Mouse (Mus musculus) limb, embryonic 15.5 days (tissue): ENCODE results near the gene Plxnb2. TPM values are rescaled to one million over a fixed set of nuclear protein-coding genes. Genes with fewer than 3 reads are reported as not detected.

ENCODE experiments used
- ATAC-seq: fragments of 200-750 bp; cut with Nextera tagmentation; 2 replicates; pipeline ENCODE4 v1.8.0; 2017; ENCODE audit warnings: low read depth, moderate TSS enrichment; ENCODE audit not compliant: insufficient number of reproducible peaks, low FRiP score, low TSS enrichment
- H3K27ac ChIP-seq: fragments of 300-500 bp; sonication (generic); 2 replicates; pipeline ENCODE4 v1.5.1; 2015; ENCODE audit warnings: moderate library complexity, mild to moderate bottlenecking, inconsistent platforms
- H3K27me3 ChIP-seq: fragments of 300-500 bp; sonication (generic); 2 replicates; pipeline ENCODE4 v1.6.1; 2015; ENCODE audit warnings: inconsistent platforms
- H3K36me3 ChIP-seq: fragments of 300-500 bp; sonication (generic); 2 replicates; pipeline ENCODE4 v1.6.1; 2015; ENCODE audit warnings: inconsistent platforms
- H3K4me1 ChIP-seq: fragments of 300-500 bp; sonication (generic); 2 replicates; pipeline ENCODE4 v1.6.1; 2015; ENCODE audit warnings: inconsistent platforms
- H3K4me2 ChIP-seq: fragments of 300-500 bp; sonication (generic); 2 replicates; pipeline ENCODE4 v1.6.1; 2015; ENCODE audit warnings: mild to moderate bottlenecking, inconsistent platforms
- H3K4me3 ChIP-seq: fragments of 300-500 bp; sonication (generic); 2 replicates; pipeline ENCODE4 v1.5.1; 2015; ENCODE audit warnings: mild to moderate bottlenecking, inconsistent platforms
- H3K9ac ChIP-seq: fragments of 300-500 bp; sonication (generic); 2 replicates; pipeline ENCODE4 v1.6.1; 2015; ENCODE audit warnings: inconsistent platforms
- H3K9me3 ChIP-seq: fragments of 300-500 bp; sonication (generic); 2 replicates; pipeline ENCODE4 v1.6.1; 2016; ENCODE audit warnings: inconsistent platforms
- WGBS: fragments of 180-500 bp; shearing (Covaris S2); methylation state at CpG from one replicate; pipeline ENCODE4 v1.1.7; 2015; 5-methylcytosine and 5-hydroxymethylcytosine counted together
- polyA plus RNA-seq: library from polyadenylated mRNA; unstranded; fragments of >200 nt; fragmentation: Nextera tagmentation; extraction: Ambion mirVana; gene quantifications from 2 replicates; pipeline ENCODE4 v1.2.1, GENCODE M21; 2015

Plxnb2 gene
- polyA plus RNA-seq, 1 experiment from 2014 or later: 149 TPM

GRCm38 (mm10) chr15:89178260-89178860, 2.2 kb downstream of the Plxnb2 start:
- ATAC-seq: no peak
- 60% methylated on average over 7 of the region's 7 CpGs for WGBS
- H3K9ac ChIP-seq: no peak overlapping the region; the same call in 1 of the 2 replicates
- peaks cover 82% of the 10 kb centered on the region for H3K4me1 ChIP-seq
- peak overlapping the region; percentile 71 for H3K4me2 ChIP-seq
- H3K27ac ChIP-seq: peak overlapping the region; percentile 94
- no peaks in the 10 kb centered on the region for H3K36me3 ChIP-seq
- no peaks in the 10 kb centered on the region for H3K9me3 ChIP-seq
- peak overlapping the region; percentile 83 for H3K4me3 ChIP-seq
- H3K27me3 ChIP-seq: no peaks in the 10 kb centered on the region

GRCm38 (mm10) chr15:89177576-89178259, 2.9 kb downstream of the Plxnb2 start:
- Histone ChIP-seq H3K4me1 (peaks cover 87% of the 10 kb centered on the region), H3K9me3 (no peaks in the 10 kb centered on the region), H3K9ac (no peak overlapping the region), H3K36me3 (no peaks in the 10 kb centered on the region), H3K27ac (peak overlapping the region; percentile 94), H3K4me2 (peak overlapping the region; percentile 71; the same call in 1 of the 2 replicates), H3K4me3 (peak overlapping the region; percentile 83; the same call in 1 of the 2 replicates), H3K27me3 (no peaks in the 10 kb centered on the region)
- no peak for ATAC-seq
- 66% methylated on average over 3 of the region's 4 CpGs for WGBS

DNA sequence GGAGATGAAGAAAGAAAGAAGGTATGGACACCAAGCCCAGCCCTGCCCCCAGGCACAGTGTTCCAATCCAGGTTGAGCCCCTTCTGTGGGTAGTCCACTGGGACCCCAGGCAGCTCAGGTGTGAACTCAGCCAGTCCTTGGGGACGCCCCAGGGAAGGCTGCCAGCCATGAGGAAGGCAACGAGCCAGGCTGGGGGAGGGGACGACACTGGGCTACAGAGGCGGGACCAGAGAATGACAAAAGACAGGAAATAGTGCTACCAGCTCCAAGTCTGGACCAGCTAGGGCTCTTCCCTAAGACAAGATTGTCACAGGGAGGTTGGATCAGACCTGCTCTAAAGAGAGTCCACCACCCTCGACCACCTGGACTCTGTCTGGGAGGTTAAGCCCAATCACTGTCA, 3.5 kb downstream of the Plxnb2 start:
- Histone ChIP-seq H3K4me3 (no peak overlapping the region), H3K27ac (peak overlapping the region; percentile 71), H3K27me3 (no peaks in the 10 kb centered on the region), H3K9me3 (no peaks in the 10 kb centered on the region), H3K36me3 (no peaks in the 10 kb centered on the region), H3K9ac (no peak overlapping the region), H3K4me2 (0 out of 2 replicates have a peak overlapping the region, but pooled peaks have one; percentile 8), H3K4me1 (peaks cover 87% of the 10 kb centered on the region)
- ATAC-seq: no peak
- 15% methylated on average over 5 of the region's 5 CpGs for WGBS

DNA sequence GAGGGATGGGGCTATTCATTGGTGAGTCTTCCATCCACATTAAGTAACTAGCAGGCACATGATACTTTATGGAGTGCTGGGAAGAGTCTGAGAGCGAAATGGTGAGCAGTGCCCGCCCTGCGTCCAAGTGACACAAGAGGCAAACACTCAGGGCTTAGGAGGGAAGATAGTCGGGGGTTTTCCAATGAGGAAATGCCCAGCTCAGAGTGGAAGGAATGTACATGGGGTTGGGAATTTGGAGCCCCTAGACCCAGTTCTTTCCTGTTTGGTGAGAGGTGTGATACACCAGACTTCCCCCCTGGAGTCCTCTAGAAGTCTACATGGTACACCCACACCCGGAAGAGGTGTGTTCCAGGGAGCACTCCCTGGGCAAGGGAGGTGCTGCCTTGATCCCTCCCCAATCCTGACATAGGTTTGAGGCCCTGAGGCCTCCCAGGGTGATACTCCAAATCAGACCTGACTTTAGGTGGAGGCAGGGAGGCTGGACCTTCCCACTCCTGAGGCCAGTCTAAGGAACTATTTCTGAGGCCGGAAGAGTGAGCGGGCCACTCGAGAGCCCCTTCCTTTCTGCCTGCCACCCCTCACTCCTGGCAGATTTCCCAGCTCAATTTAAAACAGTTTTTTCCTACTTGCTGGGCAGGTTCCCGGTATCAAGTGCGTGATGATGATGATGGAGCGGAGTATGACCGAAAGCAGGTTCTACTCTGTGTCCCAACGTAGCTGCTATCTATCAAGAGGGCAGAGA, 5.0 kb downstream of the Plxnb2 start:
- WGBS: 55% methylated on average over 13 of the region's 13 CpGs
- no peak for ATAC-seq
- no peak overlapping the region for H3K4me2 ChIP-seq

DNA sequence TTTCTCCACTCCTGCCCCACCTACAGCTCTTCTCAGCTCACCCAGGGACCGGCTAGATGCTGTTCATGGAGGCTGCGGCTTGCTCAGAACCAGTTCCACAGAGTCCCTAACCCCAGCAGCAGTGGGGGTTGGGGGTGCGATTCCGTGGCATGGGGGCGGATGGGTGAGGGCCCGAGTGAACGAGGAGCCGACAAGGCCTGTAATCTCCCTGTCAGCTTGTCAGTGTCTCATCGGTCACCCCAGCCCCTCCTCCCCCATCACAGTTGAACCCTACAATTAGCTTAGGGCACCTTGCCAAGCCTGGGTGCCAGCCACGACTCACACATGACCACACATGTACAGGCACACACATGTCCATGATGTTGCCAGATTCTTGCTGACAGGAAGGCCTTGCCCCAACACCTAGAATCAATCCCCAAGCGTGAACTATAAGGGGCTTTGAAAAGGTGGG, 5.7 kb downstream of the Plxnb2 start:
- H3K27ac ChIP-seq: peak overlapping the region; percentile 68
- H3K36me3 ChIP-seq: no peaks in the 10 kb centered on the region
- H3K4me2 ChIP-seq: no peak overlapping the region
- 52% methylated on average over 11 of the region's 11 CpGs for WGBS
- H3K9me3 ChIP-seq: no peaks in the 10 kb centered on the region
- no peaks in the 10 kb centered on the region for H3K27me3 ChIP-seq
- peaks cover 91% of the 10 kb centered on the region for H3K4me1 ChIP-seq
- no peak for ATAC-seq
- H3K9ac ChIP-seq: no peak overlapping the region
- 0 out of 2 replicates have a peak overlapping the region, but pooled peaks have one; percentile 53 for H3K4me3 ChIP-seq

More for the DNA sequence above, 5.0 kb downstream of the Plxnb2 start:
- no peak overlapping the region for H3K4me3 ChIP-seq
- no peak overlapping the region for H3K9ac ChIP-seq
- H3K27me3 ChIP-seq: no peaks in the 10 kb centered on the region
- no peaks in the 10 kb centered on the region for H3K36me3 ChIP-seq
- H3K27ac ChIP-seq: peak overlapping the region; percentile 68
- H3K9me3 ChIP-seq: no peaks in the 10 kb centered on the region
- peaks cover 85% of the 10 kb centered on the region for H3K4me1 ChIP-seq

GRCm38 (mm10) chr15:89173906-89174214, 6.7 kb downstream of the Plxnb2 start:
- no peaks in the 10 kb centered on the region for H3K27me3 ChIP-seq
- peaks cover 94% of the 10 kb centered on the region for H3K4me1 ChIP-seq
- peak overlapping the region; percentile 98 for H3K4me2 ChIP-seq
- peak overlapping the region; percentile 72 for H3K27ac ChIP-seq
- no peaks in the 10 kb centered on the region for H3K9me3 ChIP-seq
- 4% methylated on average over 15 of the region's 15 CpGs for WGBS
- H3K4me3 ChIP-seq: peak overlapping the region; percentile 53
- ATAC-seq: no peak
- H3K9ac ChIP-seq: 0 out of 2 replicates have a peak overlapping the region, but pooled peaks have one; percentile 54
- H3K36me3 ChIP-seq: 0 out of 2 replicates have a peak, but pooled peaks cover 1% of the 10 kb centered on the region

DNA sequence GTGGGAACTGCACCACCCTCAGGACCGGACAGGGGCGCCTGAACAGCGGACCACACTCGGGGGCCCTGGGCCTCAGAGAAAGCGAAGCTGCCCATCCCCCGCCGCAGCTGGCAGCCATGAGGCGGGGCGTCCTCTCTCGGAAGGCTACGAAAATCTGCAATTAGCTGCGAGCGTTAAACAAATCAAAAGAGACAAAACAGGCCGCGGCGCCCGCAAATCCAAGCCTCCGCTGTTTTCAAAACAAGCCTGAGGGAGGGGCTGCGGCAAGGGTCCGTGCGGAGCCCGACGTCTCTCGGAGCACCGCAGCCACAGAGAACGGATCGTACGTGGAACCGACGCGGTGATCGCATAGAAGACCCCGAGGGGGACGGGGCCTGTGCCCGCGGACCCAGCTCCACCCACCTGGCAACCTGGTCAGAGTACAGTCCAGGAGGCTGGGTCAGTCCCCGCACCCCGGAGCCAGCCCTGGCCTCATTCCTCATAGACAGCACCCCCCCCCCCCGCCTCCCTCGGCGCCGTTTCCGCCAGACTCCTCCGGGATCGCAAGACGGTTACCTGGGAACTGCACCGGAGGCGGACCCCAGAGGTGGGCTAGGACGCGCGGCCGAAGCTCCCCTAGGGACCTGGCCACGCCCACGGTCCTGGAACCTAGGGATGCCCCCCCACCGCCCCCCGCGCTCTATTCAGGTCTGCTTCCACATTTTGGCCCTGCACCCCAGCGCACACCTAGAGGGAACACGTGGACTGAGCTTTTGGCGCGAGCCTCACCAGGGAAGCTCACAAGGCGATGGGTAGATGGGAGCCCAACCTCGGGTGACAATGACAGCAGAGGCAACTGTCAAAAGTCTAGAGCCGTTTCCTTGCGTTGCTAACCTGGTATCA, 7.3 kb downstream of the Plxnb2 start:
- no peaks in the 10 kb centered on the region for H3K27me3 ChIP-seq
- H3K4me3 ChIP-seq: peak overlapping the region; percentile 53
- H3K4me2 ChIP-seq: peak overlapping the region; percentile 98
- H3K4me1 ChIP-seq: peaks cover 90% of the 10 kb centered on the region
- no peak for ATAC-seq
- H3K36me3 ChIP-seq: 0 out of 2 replicates have a peak, but pooled peaks cover 3% of the 10 kb centered on the region
- peak overlapping the region; percentile 72 for H3K27ac ChIP-seq
- H3K9ac ChIP-seq: peak overlapping the region; percentile 54
- under 1% methylated on average over 61 of the region's 65 CpGs for WGBS
- H3K9me3 ChIP-seq: no peaks in the 10 kb centered on the region

DNA sequence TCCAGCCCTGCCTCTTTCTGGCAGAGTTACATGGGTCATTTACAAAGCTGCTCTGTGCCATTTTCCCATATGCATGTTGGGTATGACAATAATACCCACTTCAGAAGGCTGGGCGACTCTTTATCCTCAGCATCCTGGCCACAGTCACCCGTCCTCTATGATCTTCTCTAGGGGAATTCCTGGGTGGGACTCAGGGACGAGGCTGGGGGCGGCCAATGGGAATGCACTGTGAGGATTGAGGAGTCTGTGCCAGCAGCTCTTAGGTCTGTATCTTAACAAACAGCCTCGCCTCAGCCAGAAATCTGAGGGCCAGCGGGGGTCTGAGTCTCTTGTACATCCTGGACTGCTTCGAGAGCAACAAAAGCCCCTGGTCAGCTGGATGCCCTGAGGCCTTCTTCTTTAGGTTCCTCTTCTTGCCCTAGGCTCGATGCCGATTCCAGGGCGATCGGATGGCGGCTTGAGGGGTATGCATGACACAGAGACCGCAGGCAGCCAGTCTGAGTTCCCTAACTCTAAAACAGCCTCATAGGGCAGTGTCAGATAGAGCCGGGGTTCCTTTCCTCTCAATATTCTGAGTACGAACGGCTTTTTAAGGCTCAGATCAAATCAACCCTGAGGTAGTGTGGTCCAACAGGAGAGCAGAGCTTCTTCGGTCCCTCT, 8.2 kb downstream of the Plxnb2 start:
- WGBS: 39% methylated on average over 17 of the region's 17 CpGs
- H3K27me3 ChIP-seq: no peaks in the 10 kb centered on the region
- H3K9ac ChIP-seq: peak overlapping the region; percentile 54; the same call in 1 of the 2 replicates

DNA sequence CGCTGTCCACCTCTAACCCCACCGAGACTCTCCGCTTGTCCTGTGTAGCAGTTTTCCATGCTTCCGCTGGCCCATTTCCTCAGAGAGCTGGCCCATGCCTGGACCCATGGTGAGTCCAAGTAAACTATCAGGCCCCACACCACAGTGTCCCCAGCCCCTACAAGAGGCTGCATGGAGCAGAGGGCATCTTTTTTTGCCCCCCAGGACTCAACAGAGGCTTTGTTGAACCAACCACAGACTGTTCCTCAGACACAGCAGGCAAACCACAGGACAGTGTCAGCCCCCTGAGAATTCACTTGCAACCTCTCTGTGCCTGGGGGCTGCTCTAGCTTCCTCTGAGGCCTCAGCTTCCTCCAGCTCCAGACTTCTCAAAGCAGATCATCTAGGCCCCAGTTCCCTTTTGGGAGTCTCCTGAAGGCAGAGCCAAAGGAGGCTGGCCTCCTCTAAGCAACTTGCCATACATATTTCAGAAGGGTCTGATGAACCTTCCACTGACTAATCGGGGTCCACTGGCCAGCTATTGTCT, 9.0 kb downstream of the Plxnb2 start:
- 90% methylated on average over 5 of the region's 5 CpGs for WGBS
- no peak for ATAC-seq
- Histone ChIP-seq H3K4me2 (no peak overlapping the region), H3K27ac (no peak overlapping the region), H3K36me3 (peaks cover 19% of the 10 kb centered on the region), H3K4me1 (peaks cover 73% of the 10 kb centered on the region), H3K27me3 (no peaks in the 10 kb centered on the region), H3K9ac (no peak overlapping the region), H3K4me3 (no peak overlapping the region), H3K9me3 (no peaks in the 10 kb centered on the region)

More for the DNA sequence above, 8.2 kb downstream of the Plxnb2 start:
- Histone ChIP-seq H3K4me1 (peaks cover 81% of the 10 kb centered on the region), H3K36me3 (peaks cover 11% of the 10 kb centered on the region), H3K9me3 (no peaks in the 10 kb centered on the region), H3K4me3 (peak overlapping the region; percentile 53), H3K4me2 (peak overlapping the region; percentile 98), H3K27ac (peak overlapping the region; percentile 72)
- no peak for ATAC-seq

GRCm38 (mm10) chr15:89170102-89170501, 10.5 kb downstream of the Plxnb2 start:
- WGBS: 41% methylated on average over 3 of the region's 3 CpGs

More at GRCm38 (mm10) chr15:89170102-89170501, 10.5 kb downstream of the Plxnb2 start:
- H3K9ac ChIP-seq: no peak overlapping the region
- H3K36me3 ChIP-seq: peaks cover 34% of the 10 kb centered on the region
- H3K4me3 ChIP-seq: no peak overlapping the region
- H3K4me2 ChIP-seq: peak overlapping the region; percentile 40
- ATAC-seq: no peak
- no peaks in the 10 kb centered on the region for H3K27me3 ChIP-seq
- peaks cover 58% of the 10 kb centered on the region for H3K4me1 ChIP-seq
- no peaks in the 10 kb centered on the region for H3K9me3 ChIP-seq
- H3K27ac ChIP-seq: peak overlapping the region; percentile 87
